Mouse (Mus musculus) intestine, embryonic 15.5 days (tissue): ENCODE data around the gene Washc4. TPM values are rescaled to one million over a fixed set of nuclear protein-coding genes. Genes with fewer than 3 reads are reported as not detected.

Experiments used
- ATAC-seq: fragments of 200-750 bp; cut with Nextera tagmentation; 2 replicates; pipeline ENCODE4 v1.8.0; 2017; ENCODE audit warnings: moderate TSS enrichment, moderate library complexity
- H3K27ac ChIP-seq: fragments of 300-500 bp; sonication (generic); 2 replicates; pipeline ENCODE4 v1.5.1; 2015; ENCODE audit warnings: mild to moderate bottlenecking, inconsistent platforms
- H3K27me3 ChIP-seq: fragments of 300-500 bp; sonication (generic); replicated peaks from 2 replicates; pipeline ENCODE4 v1.6.1; 2015; ENCODE audit warnings: inconsistent platforms
- H3K36me3 ChIP-seq: fragments of 300-500 bp; sonication (generic); 2 replicates; pipeline ENCODE4 v1.6.1; 2015; ENCODE audit warnings: inconsistent platforms
- H3K4me1 ChIP-seq: fragments of 300-500 bp; sonication (generic); replicated peaks from 2 replicates; pipeline ENCODE4 v1.6.1; 2015; ENCODE audit warnings: inconsistent platforms
- H3K4me2 ChIP-seq: fragments of 300-500 bp; sonication (generic); replicated peaks from 2 replicates; pipeline ENCODE4 v1.6.1; 2015; ENCODE audit warnings: mild to moderate bottlenecking, inconsistent platforms
- H3K4me3 ChIP-seq: fragments of 300-500 bp; sonication (generic); replicated peaks from 2 replicates; pipeline ENCODE4 v1.5.1; 2015; ENCODE audit warnings: inconsistent platforms
- H3K9ac ChIP-seq: fragments of 300-500 bp; sonication (generic); 2 replicates; pipeline ENCODE4 v1.6.1; 2015; ENCODE audit warnings: inconsistent platforms
- H3K9me3 ChIP-seq: fragments of 300-500 bp; sonication (generic); 2 replicates; pipeline ENCODE4 v1.6.1; 2016; ENCODE audit warnings: inconsistent platforms
- WGBS: fragments of 180-500 bp; shearing (Covaris S2); methylation state at CpG from one replicate; pipeline ENCODE4 v1.1.7; 2015; 5-methylcytosine and 5-hydroxymethylcytosine counted together
- polyA plus RNA-seq: library from polyadenylated mRNA; unstranded; fragments of >200 nt; fragmentation: Nextera tagmentation; extraction: Ambion mirVana; gene quantifications from 2 replicates; pipeline ENCODE4 v1.2.1, GENCODE M21; 2015

The Washc4 gene
- polyA plus RNA-seq, 1 experiment from 2014 or later = 42.1 TPM

GRCm38 (mm10) chr10:83607111-83607510 is 63.6 kb downstream of the Washc4 start:
- Histone ChIP-seq H3K4me3 (no peak overlapping the region), H3K27ac (no peak overlapping the region), H3K27me3 (no peaks in the 10 kb centered on the region), H3K4me1 (no peaks in the 10 kb centered on the region), H3K4me2 (no peak overlapping the region), H3K9ac (no peak overlapping the region), H3K9me3 (no peaks in the 10 kb centered on the region), H3K36me3 (peaks cover 31% of the 10 kb centered on the region)
- 92% methylated on average over 3 of the region's 3 CpGs for WGBS
- ATAC-seq = no peak

- no peak overlapping the region for H3K4me3 ChIP-seq
- no peaks in the 10 kb centered on the region for H3K9me3 ChIP-seq
- H3K9ac ChIP-seq = no peak overlapping the region
- no peaks in the 10 kb centered on the region for H3K27me3 ChIP-seq
- H3K4me1 ChIP-seq = no peaks in the 10 kb centered on the region
- 80% methylated on average over 8 of the region's 8 CpGs for WGBS
- H3K4me2 ChIP-seq = no peak overlapping the region
- peaks cover 36% of the 10 kb centered on the region for H3K36me3 ChIP-seq
- no peak for ATAC-seq
- no peak overlapping the region for H3K27ac ChIP-seq
These were observed 65.0 kb downstream of the Washc4 start for GRCm38 (mm10) chr10:83608596-83608995.

GRCm38 (mm10) chr10:83610518-83610917 is 67.0 kb downstream of the Washc4 start:
- H3K9me3 ChIP-seq = no peaks in the 10 kb centered on the region
- ATAC-seq = no peak
- H3K4me1 ChIP-seq = no peaks in the 10 kb centered on the region
- WGBS = 95% methylated on average over 7 of the region's 7 CpGs
- H3K4me3 ChIP-seq = no peak overlapping the region
- peaks cover 36% of the 10 kb centered on the region for H3K36me3 ChIP-seq
- no peak overlapping the region for H3K9ac ChIP-seq
- no peak overlapping the region for H3K27ac ChIP-seq
- no peak overlapping the region for H3K4me2 ChIP-seq
- H3K27me3 ChIP-seq = no peaks in the 10 kb centered on the region

DNA sequence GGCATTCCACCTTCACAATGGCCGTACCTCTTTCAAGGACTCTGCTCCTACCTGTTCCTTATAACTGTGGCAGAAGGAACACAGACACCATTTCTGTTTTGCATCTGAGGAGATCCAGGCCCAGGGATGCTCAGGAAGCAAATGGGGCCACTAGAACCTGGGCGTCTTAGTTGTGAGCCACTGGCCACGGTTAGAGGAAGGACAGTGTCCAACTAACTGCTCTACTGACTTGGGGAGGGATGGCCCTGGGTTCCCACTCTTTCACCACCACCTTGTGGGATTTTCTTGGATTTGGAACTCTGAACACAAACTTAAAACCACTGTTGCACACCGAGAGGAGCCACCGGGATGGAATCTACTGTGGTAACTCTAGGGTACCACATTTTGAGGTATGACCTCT is 68.3 kb downstream of the Washc4 start:
- Histone ChIP-seq H3K4me1 (no peaks in the 10 kb centered on the region), H3K27me3 (no peaks in the 10 kb centered on the region), H3K36me3 (peaks cover 33% of the 10 kb centered on the region), H3K4me2 (no peak overlapping the region), H3K4me3 (no peak overlapping the region), H3K9ac (no peak overlapping the region), H3K9me3 (no peaks in the 10 kb centered on the region), H3K27ac (no peak overlapping the region)
- 96% methylated on average over 5 of the region's 5 CpGs for WGBS
- ATAC-seq = no peak

DNA sequence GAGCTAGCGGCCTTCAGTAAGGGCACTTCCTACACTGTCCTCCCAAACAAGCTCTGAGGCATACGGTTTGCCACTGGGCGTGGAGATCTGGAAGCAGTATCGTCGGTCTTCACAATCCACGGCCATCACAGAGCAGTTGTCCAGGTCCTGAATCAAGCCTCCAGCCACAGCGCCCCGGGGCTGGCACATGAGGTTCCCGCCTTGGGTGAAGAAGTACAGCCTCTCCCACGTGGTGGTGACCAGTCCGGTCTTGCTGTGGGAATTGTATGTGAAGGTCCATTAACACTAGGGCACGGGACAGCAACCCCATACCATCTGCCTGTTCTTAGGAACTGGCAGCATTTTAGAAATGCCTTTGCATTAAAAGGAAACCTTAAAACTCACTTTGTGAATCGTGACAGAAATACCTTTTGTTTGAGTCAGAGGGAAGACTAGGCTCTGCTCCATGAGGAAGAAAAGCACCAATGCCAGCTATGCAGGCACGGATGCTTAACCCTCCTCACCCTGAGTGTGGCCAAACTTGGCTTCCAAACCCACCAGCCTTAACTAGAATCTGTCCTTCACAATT is 69.2 kb downstream of the Washc4 start:
- Histone ChIP-seq H3K27ac (no peak overlapping the region), H3K4me1 (no peaks in the 10 kb centered on the region), H3K9ac (no peak overlapping the region), H3K4me2 (no peak overlapping the region), H3K27me3 (no peaks in the 10 kb centered on the region), H3K4me3 (no peak overlapping the region), H3K9me3 (no peaks in the 10 kb centered on the region), H3K36me3 (peaks cover 27% of the 10 kb centered on the region)
- no peak for ATAC-seq
- WGBS = 90% methylated on average over 14 of the region's 14 CpGs

DNA sequence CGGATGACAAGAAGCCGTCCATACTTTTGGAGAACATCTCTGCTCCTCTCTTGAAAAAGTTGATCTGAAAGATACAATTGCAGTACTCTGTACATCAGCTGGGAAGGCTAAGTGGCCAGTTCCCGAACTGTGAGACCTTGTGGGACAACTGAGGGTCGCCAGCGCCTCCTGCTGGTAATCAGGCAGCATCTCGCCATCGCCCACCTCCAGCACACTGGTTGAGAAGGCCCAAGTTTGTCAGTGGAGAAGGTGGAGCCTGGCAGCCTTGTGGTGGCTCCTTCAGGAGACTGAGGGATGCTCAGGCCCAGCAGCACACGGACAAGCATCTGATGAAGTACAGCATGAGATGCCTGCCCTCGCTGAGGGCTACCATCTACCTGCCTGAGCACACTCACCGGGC is 73.8 kb downstream of the Washc4 start:
- WGBS = 61% methylated on average over 10 of the region's 10 CpGs
- Histone ChIP-seq H3K4me3 (no peak overlapping the region), H3K9me3 (no peaks in the 10 kb centered on the region), H3K27me3 (no peaks in the 10 kb centered on the region), H3K4me1 (no peaks in the 10 kb centered on the region), H3K9ac (no peak overlapping the region), H3K4me2 (no peak overlapping the region), H3K36me3 (peaks cover 8% of the 10 kb centered on the region; the same call in 1 of the 2 replicates), H3K27ac (no peak overlapping the region)
- no peak for ATAC-seq

DNA sequence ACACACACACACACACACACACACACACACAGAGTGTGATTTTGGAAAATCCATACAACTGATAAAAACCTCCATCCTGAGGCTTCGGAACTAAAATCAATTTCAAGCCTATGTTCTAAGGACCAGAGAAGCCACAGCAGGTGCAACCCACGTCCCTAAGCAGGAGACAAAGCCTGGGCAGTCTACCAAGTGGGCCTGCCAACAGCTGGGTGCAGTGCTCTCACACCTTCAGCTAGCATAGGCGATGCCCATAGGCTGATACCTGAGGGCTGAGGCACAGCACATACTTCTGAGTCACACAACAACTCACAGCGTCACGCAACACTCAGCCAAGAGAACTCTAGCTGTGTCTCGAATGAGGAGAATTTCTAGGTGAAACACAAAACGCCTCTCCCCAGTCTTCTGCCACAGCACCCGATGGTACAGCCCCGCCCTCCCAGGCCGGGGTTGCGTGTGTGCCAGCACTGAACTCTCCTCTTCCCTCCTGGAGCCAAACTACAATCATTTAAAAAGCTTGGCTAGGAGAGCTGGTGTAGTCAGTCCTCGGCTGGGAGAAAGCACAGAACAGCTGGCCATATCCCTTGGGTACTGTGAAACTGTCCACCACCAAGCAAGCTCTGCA is 75.4 kb downstream of the Washc4 start:
- peaks cover 6% of the 10 kb centered on the region; the same call in 1 of the 2 replicates for H3K36me3 ChIP-seq

GRCm38 (mm10) chr10:83620350-83621055 is 77.0 kb downstream of the Washc4 start:
- ATAC-seq = no peak
- H3K36me3 ChIP-seq = peaks cover 6% of the 10 kb centered on the region; the same call in 1 of the 2 replicates
- H3K9me3 ChIP-seq = no peaks in the 10 kb centered on the region
- WGBS = 88% methylated on average over 24 of the region's 24 CpGs
- no peak overlapping the region for H3K4me2 ChIP-seq
- no peaks in the 10 kb centered on the region for H3K27me3 ChIP-seq
- H3K4me1 ChIP-seq = no peaks in the 10 kb centered on the region
- no peak overlapping the region for H3K4me3 ChIP-seq
- no peak overlapping the region for H3K9ac ChIP-seq
- H3K27ac ChIP-seq = no peak overlapping the region

More for the DNA sequence above, 75.4 kb downstream of the Washc4 start:
- no peaks in the 10 kb centered on the region for H3K27me3 ChIP-seq
- no peak overlapping the region for H3K4me2 ChIP-seq
- H3K27ac ChIP-seq = no peak overlapping the region
- no peak overlapping the region for H3K9ac ChIP-seq
- no peaks in the 10 kb centered on the region for H3K9me3 ChIP-seq
- no peaks in the 10 kb centered on the region for H3K4me1 ChIP-seq
- ATAC-seq = no peak
- no peak overlapping the region for H3K4me3 ChIP-seq
- WGBS = 87% methylated on average over 12 of the region's 12 CpGs

GRCm38 (mm10) chr10:83624065-83624464 is 80.5 kb downstream of the Washc4 start:
- ATAC-seq = no peak
- Histone ChIP-seq H3K4me3 (no peak overlapping the region), H3K36me3 (peaks cover 6% of the 10 kb centered on the region; the same call in 1 of the 2 replicates), H3K27me3 (no peaks in the 10 kb centered on the region), H3K9ac (no peak overlapping the region), H3K4me1 (no peaks in the 10 kb centered on the region), H3K27ac (no peak overlapping the region), H3K4me2 (no peak overlapping the region), H3K9me3 (no peaks in the 10 kb centered on the region)
- 72% methylated on average over 8 of the region's 8 CpGs for WGBS

- Histone ChIP-seq H3K9ac (no peak overlapping the region), H3K4me3 (no peak overlapping the region), H3K9me3 (no peaks in the 10 kb centered on the region), H3K4me2 (no peak overlapping the region), H3K36me3 (peaks cover 6% of the 10 kb centered on the region; the same call in 1 of the 2 replicates), H3K4me1 (no peaks in the 10 kb centered on the region), H3K27ac (no peak overlapping the region), H3K27me3 (no peaks in the 10 kb centered on the region)
- WGBS = 90% methylated on average over 12 of the region's 12 CpGs
- ATAC-seq = no peak
These were observed 81.3 kb downstream of the Washc4 start for GRCm38 (mm10) chr10:83624841-83625240.

GRCm38 (mm10) chr10:83627113-83627687 is 83.6 kb downstream of the Washc4 start:
- 93% methylated on average over 9 of the region's 9 CpGs for WGBS
- no peaks in the 10 kb centered on the region for H3K4me1 ChIP-seq
- H3K27ac ChIP-seq = no peak overlapping the region

DNA sequence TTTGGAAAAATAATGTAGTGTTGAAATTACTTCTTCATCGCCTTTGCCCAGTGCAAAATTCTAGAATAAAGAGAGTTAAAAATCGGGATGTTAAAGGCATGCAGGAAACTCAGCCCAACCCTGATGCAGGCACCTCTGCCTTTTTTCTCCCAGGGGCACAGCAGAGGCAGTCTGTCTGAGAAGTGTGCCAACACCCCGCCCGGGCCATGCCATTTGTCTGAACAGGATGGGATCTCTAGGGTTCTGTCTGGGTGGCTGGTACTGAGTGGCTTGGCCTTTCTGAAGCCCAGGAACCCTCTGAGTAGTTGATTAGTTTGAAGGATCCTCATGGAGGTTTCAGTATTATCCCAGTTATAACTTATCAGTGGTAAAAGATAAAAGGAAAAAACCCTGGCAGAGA is 84.7 kb downstream of the Washc4 start:
- WGBS = 86% methylated on average over 4 of the region's 4 CpGs
- Histone ChIP-seq H3K4me1 (no peaks in the 10 kb centered on the region), H3K9me3 (no peaks in the 10 kb centered on the region), H3K4me3 (no peak overlapping the region), H3K27ac (no peak overlapping the region), H3K4me2 (no peak overlapping the region), H3K9ac (no peak overlapping the region), H3K27me3 (no peaks in the 10 kb centered on the region), H3K36me3 (no peaks in the 10 kb centered on the region)
- no peak for ATAC-seq

More at GRCm38 (mm10) chr10:83627113-83627687, 83.6 kb downstream of the Washc4 start:
- Histone ChIP-seq H3K4me3 (no peak overlapping the region), H3K9me3 (no peaks in the 10 kb centered on the region), H3K27me3 (no peaks in the 10 kb centered on the region), H3K4me2 (no peak overlapping the region), H3K9ac (no peak overlapping the region), H3K36me3 (no peaks in the 10 kb centered on the region)
- no peak for ATAC-seq
